Mouse (Mus musculus) liver, embryonic 11.5 days (tissue): ENCODE measurements around the gene Apbb2. TPM values are rescaled to one million over a fixed set of nuclear protein-coding genes. Genes with fewer than 3 reads are reported as not detected.

ENCODE experiments used
- ATAC-seq: fragments of 200-750 bp; cut with Nextera tagmentation; replicated peaks from 2 replicates; pipeline ENCODE4 v1.8.0; 2017; ENCODE audit warnings: moderate number of reproducible peaks, mild to moderate bottlenecking, moderate TSS enrichment, moderate library complexity; ENCODE audit not compliant: low FRiP score
- DNase-seq: peaks from one replicate; pipeline ENCODE4 v3.0.0-alpha.2; 2017; ENCODE audit warnings: low spot score
- H3K27ac ChIP-seq: fragments of 300-500 bp; sonication (generic); 2 replicates; pipeline ENCODE4 v1.5.1; 2014; ENCODE audit warnings: mild to moderate bottlenecking, low read depth, low read length, control low read depth
- H3K27me3 ChIP-seq: fragments of 300-500 bp; sonication (generic); replicated peaks from 2 replicates; pipeline ENCODE4 v1.6.1; 2014; ENCODE audit warnings: low read length, mixed read lengths; ENCODE audit not compliant: control insufficient read depth, insufficient read depth
- H3K36me3 ChIP-seq: fragments of 300-500 bp; sonication (generic); 2 replicates; pipeline ENCODE4 v1.6.1; 2014; ENCODE audit warnings: mild to moderate bottlenecking, low read length, moderate library complexity, mixed read lengths; ENCODE audit not compliant: control insufficient read depth, insufficient read depth
- H3K4me1 ChIP-seq: fragments of 300-500 bp; sonication (generic); replicated peaks from 2 replicates; pipeline ENCODE4 v1.6.1; 2014; ENCODE audit warnings: low read length, mixed read lengths; ENCODE audit not compliant: control insufficient read depth, insufficient read depth
- H3K4me2 ChIP-seq: fragments of 300-500 bp; sonication (generic); 2 replicates; pipeline ENCODE4 v1.6.1; 2014; ENCODE audit warnings: mild to moderate bottlenecking, control low read depth, moderate library complexity
- H3K4me3 ChIP-seq: fragments of 300-500 bp; sonication (generic); 2 replicates; pipeline ENCODE4 v1.5.1; 2014; ENCODE audit warnings: low read depth, low read length, control low read depth
- H3K9ac ChIP-seq: fragments of 300-500 bp; sonication (generic); 2 replicates; pipeline ENCODE4 v1.6.1; 2014; ENCODE audit warnings: low read depth, low read length, control low read depth
- H3K9me3 ChIP-seq: fragments of 300-500 bp; sonication (generic); 2 replicates; pipeline ENCODE4 v1.6.1; 2016; ENCODE audit warnings: low read length, inconsistent platforms, mixed read lengths; ENCODE audit not compliant: control insufficient read depth
- WGBS: fragments of 180-500 bp; shearing (Covaris S2); extraction: QIAGEN DNeasy Blood & Tissue Kit; methylation state at CpG from one replicate; pipeline ENCODE4 v1.1.7; 2014; 5-methylcytosine and 5-hydroxymethylcytosine counted together
- polyA plus RNA-seq: library from polyadenylated mRNA; unstranded; fragments of >200 nt; fragmentation: Nextera tagmentation; extraction: Ambion mirVana; gene quantifications from 2 replicates; pipeline ENCODE4 v1.2.1, GENCODE M21; 2014

Apbb2 gene
- polyA plus RNA-seq, 1 experiment from 2014 or later: 14.2 TPM

DNA sequence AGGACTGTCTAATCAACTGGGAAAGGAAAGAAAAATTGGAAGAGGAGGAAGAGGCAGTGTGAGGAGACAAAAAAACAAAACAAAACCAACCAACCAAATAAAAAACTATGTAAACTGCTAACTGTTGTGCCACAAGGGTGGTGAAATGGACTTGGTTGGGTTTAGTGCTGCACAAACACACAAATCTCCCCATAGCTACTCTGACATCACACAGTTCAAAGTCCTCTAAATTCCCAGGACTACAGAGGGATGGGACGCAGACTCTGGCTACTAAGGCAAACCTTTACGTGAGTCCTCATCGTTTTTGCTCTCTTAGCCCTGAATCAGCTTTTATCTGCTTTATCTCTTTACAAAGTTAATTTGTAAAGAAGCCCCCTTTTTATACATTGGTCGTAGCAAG, 183.4 kb downstream of the Apbb2 start:
- H3K27ac ChIP-seq: no peak overlapping the region
- DNase-seq (no peak), ATAC-seq (no peak)
- WGBS: 82% methylated on average over 4 of the region's 4 CpGs
- H3K9me3 ChIP-seq: no peaks in the 10 kb centered on the region
- no peaks in the 10 kb centered on the region for H3K36me3 ChIP-seq
- H3K4me3 ChIP-seq: no peak overlapping the region
- H3K4me1 ChIP-seq: no peaks in the 10 kb centered on the region
- H3K4me2 ChIP-seq: no peak overlapping the region
- no peak overlapping the region for H3K9ac ChIP-seq
- no peaks in the 10 kb centered on the region for H3K27me3 ChIP-seq

DNA sequence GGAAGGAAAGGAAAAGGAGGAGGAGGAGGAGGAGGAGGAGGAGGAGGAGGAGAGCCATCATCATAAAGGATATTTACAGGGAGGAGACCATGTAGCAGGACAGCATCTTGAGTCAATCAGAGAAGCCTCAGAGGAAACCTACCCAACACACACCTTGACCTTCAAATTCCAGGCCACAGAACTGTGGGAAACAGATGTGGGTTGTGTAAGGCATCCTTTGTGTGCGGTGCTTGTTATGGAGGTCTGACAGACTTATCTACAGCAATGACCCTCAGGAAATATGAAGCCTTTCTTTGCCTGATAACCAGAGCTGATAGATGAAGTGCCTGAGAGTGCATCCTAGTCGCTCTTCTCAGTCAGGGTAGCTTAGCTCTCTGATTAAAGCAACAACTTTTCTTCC, 189.5 kb downstream of the Apbb2 start:
- 45% methylated on average over 2 of the region's 2 CpGs for WGBS
- DNase-seq: no peak

DNA sequence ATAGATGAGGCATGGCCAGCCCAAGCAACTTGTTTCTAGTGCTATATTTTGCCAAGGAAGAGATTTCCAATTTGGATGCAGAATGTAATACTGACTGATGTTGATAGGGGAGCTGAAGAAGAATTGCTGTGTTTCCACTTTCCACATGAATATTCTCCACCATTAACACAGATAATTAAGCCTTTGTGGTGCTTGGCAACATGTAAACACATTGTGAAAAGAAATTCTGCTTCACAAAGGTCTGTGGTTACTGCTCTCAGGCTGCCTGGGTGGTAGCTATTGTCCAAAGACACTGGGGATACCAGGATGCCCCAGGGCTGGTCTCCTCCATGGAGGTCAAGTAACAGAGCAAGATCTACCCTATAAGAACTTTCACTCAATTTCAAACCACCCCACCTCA, 190.5 kb downstream of the Apbb2 start:
- no peak for ATAC-seq
- H3K4me1 ChIP-seq: no peaks in the 10 kb centered on the region
- H3K36me3 ChIP-seq: no peaks in the 10 kb centered on the region
- no peaks in the 10 kb centered on the region for H3K9me3 ChIP-seq
- no peak for DNase-seq
- no peak overlapping the region for H3K4me2 ChIP-seq
- no peak overlapping the region for H3K4me3 ChIP-seq
- H3K9ac ChIP-seq: no peak overlapping the region
- H3K27me3 ChIP-seq: no peaks in the 10 kb centered on the region
- no peak overlapping the region for H3K27ac ChIP-seq

More for the DNA sequence above, 189.5 kb downstream of the Apbb2 start:
- H3K4me3 ChIP-seq: no peak overlapping the region
- no peaks in the 10 kb centered on the region for H3K4me1 ChIP-seq
- no peak for ATAC-seq
- no peaks in the 10 kb centered on the region for H3K36me3 ChIP-seq
- no peaks in the 10 kb centered on the region for H3K9me3 ChIP-seq
- no peaks in the 10 kb centered on the region for H3K27me3 ChIP-seq
- H3K27ac ChIP-seq: no peak overlapping the region
- no peak overlapping the region for H3K4me2 ChIP-seq
- no peak overlapping the region for H3K9ac ChIP-seq

DNA sequence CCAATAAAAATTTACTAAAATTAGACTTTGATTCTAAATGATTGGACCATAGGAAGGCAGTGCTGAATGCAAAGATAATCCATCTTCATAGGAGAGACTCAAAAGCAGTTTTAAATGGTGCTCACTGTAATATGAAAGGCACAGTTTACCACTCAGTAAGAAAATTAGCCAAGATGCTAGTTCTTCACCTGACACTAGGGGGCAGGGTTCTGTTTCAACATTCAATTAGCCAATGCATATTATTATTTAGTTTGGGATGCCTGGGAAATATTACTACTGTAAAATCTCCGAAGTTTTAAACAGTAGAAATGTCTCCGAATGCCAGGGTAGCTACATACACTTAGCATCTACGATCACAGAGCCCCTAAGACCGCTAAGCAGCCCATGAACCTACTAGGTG, 194.7 kb downstream of the Apbb2 start:
- Histone ChIP-seq H3K4me2 (no peak overlapping the region), H3K9me3 (no peaks in the 10 kb centered on the region), H3K4me1 (no peaks in the 10 kb centered on the region), H3K9ac (no peak overlapping the region), H3K4me3 (no peak overlapping the region), H3K27ac (no peak overlapping the region), H3K27me3 (no peaks in the 10 kb centered on the region), H3K36me3 (no peaks in the 10 kb centered on the region)
- 69% methylated on average over 4 of the region's 4 CpGs for WGBS
- ATAC-seq (no peak), DNase-seq (no peak)

DNA sequence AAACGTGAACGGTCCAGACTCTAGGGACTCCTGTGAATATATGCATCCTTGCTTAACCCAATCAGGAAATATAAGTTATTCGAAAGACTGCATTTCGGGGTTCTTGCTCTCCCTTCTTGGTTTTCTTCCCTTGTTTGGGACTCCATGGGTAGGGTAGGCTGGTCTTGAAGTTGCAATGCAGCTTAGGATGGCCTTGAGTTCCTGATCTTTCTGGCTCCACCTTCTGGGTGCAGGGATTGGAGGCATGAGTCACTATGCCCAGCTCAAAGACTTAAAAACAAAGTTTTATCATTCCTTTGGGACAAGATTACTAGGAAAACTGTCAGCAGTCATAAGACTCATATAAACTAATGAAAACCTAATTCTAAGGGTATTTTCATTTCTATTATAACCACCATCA, 195.1 kb downstream of the Apbb2 start:
- Histone ChIP-seq H3K4me2 (no peak overlapping the region), H3K9me3 (no peaks in the 10 kb centered on the region), H3K36me3 (no peaks in the 10 kb centered on the region), H3K27me3 (no peaks in the 10 kb centered on the region), H3K9ac (no peak overlapping the region), H3K4me3 (no peak overlapping the region), H3K4me1 (no peaks in the 10 kb centered on the region), H3K27ac (no peak overlapping the region)
- no peak for ATAC-seq
- DNase-seq: no peak
- WGBS: 84% methylated on average over 4 of the region's 4 CpGs

DNA sequence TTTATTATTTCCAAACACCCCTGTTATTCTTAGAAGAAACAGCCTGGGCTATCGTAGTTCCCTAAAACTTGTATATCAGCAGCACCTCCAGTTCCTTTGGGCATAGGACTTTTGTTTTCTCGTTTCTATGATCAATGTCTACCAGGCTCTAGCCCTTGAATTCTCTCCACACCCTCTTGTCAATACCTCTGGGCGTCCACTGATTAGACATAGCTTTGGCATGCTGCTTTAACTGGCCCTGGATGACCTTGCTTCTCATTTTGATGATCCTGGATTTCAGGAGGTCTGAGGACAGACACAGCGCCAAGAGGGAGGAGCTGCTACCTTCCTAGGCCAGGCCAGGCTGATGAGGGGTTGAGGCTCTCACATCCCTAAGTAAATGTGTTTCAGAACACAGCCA, 196.6 kb downstream of the Apbb2 start:
- H3K27ac ChIP-seq: no peak overlapping the region
- DNase-seq (no peak), ATAC-seq (no peak)
- H3K4me2 ChIP-seq: no peak overlapping the region
- no peaks in the 10 kb centered on the region for H3K36me3 ChIP-seq
- no peaks in the 10 kb centered on the region for H3K4me1 ChIP-seq
- H3K27me3 ChIP-seq: no peaks in the 10 kb centered on the region
- 72% methylated on average over 4 of the region's 4 CpGs for WGBS
- H3K9me3 ChIP-seq: no peaks in the 10 kb centered on the region
- H3K9ac ChIP-seq: no peak overlapping the region
- H3K4me3 ChIP-seq: no peak overlapping the region

DNA sequence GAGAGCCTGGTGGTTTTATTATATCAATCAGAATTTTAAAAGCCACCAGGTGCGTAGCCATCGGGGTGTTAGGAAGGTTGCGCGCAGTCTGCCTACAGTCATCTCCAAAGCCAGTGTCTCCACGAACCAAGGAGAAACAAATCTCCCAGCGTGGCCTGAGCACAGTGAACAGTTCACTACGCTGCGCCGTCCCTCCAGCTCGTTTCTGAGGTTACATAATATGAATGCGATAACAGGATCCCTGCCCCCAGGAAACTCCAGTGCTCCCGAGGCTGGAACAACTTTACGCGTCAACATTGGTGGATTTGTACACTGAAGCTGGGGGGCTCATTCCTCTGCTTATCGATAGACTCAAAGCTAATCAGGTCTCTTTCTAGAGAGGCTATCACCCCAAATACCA, 197.4 kb downstream of the Apbb2 start:
- H3K4me3 ChIP-seq: no peak overlapping the region
- H3K9me3 ChIP-seq: no peaks in the 10 kb centered on the region
- DNase-seq (no peak), ATAC-seq (no peak)
- H3K36me3 ChIP-seq: no peaks in the 10 kb centered on the region
- 78% methylated on average over 15 of the region's 15 CpGs for WGBS
- no peak overlapping the region for H3K4me2 ChIP-seq
- no peaks in the 10 kb centered on the region for H3K27me3 ChIP-seq
- H3K27ac ChIP-seq: no peak overlapping the region
- no peak overlapping the region for H3K9ac ChIP-seq
- no peaks in the 10 kb centered on the region for H3K4me1 ChIP-seq

DNA sequence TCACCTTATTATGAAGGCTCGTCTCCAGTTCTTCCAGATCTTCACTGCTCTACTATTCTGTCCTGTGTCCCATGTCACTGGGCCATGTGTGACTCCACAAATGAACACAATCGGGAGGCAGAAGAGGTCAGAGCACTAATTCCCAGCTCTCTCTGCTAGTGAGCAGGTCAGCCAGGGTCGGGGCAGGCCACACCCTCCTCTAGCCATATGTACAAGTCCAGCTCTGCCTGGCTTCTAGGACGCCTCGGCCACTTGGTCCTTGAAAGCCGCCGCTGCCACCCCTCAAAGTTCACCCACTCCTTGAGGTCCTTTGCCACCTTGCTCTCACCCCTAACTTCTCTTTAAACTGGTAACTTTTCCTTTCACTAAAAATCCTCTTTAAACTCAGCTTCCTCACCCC, 198.6 kb downstream of the Apbb2 start:
- ATAC-seq (no peak), DNase-seq (no peak)
- Histone ChIP-seq H3K9ac (no peak overlapping the region), H3K27me3 (no peaks in the 10 kb centered on the region), H3K36me3 (no peaks in the 10 kb centered on the region), H3K27ac (no peak overlapping the region), H3K4me3 (no peak overlapping the region), H3K4me1 (no peaks in the 10 kb centered on the region), H3K9me3 (no peaks in the 10 kb centered on the region), H3K4me2 (no peak overlapping the region)
- WGBS: 78% methylated on average over 7 of the region's 7 CpGs

DNA sequence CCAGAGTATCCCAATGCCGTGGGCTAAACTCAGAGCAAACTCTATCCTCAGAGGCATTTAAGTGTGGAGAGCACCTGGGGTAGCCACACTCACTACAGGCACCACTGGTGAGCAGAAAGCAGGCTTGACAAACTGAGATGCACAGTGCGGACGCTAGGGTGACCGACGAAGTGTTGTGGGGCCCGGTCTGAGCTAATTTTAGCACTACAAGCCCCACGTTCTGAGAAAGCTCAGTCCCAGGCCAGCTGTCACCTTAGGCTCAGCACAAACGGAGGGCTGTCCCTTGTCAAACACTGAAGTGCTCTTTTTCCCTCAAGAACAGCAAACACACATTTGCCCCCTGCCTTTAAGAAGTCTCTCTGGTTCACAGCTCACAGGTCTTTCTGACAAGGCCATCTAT, 201.3 kb downstream of the Apbb2 start:
- ATAC-seq: no peak
- H3K27ac ChIP-seq: no peak overlapping the region

More for the DNA sequence above, 201.3 kb downstream of the Apbb2 start:
- DNase-seq: no peak
- WGBS: 67% methylated on average over 8 of the region's 8 CpGs
- no peak overlapping the region for H3K4me3 ChIP-seq
- no peaks in the 10 kb centered on the region for H3K36me3 ChIP-seq
- no peaks in the 10 kb centered on the region for H3K9me3 ChIP-seq
- no peaks in the 10 kb centered on the region for H3K27me3 ChIP-seq
- no peak overlapping the region for H3K4me2 ChIP-seq
- no peak overlapping the region for H3K9ac ChIP-seq
- H3K4me1 ChIP-seq: no peaks in the 10 kb centered on the region
